Mouse (Mus musculus): ENCODE measurements around the gene Pafah1b3. TPM values are rescaled to one million over a fixed set of nuclear protein-coding genes. Genes with fewer than 3 reads are reported as not detected.

The Pafah1b3 gene
- polyA plus RNA-seq, 1 experiment from 2014 or later, result 183 TPM

DNA sequence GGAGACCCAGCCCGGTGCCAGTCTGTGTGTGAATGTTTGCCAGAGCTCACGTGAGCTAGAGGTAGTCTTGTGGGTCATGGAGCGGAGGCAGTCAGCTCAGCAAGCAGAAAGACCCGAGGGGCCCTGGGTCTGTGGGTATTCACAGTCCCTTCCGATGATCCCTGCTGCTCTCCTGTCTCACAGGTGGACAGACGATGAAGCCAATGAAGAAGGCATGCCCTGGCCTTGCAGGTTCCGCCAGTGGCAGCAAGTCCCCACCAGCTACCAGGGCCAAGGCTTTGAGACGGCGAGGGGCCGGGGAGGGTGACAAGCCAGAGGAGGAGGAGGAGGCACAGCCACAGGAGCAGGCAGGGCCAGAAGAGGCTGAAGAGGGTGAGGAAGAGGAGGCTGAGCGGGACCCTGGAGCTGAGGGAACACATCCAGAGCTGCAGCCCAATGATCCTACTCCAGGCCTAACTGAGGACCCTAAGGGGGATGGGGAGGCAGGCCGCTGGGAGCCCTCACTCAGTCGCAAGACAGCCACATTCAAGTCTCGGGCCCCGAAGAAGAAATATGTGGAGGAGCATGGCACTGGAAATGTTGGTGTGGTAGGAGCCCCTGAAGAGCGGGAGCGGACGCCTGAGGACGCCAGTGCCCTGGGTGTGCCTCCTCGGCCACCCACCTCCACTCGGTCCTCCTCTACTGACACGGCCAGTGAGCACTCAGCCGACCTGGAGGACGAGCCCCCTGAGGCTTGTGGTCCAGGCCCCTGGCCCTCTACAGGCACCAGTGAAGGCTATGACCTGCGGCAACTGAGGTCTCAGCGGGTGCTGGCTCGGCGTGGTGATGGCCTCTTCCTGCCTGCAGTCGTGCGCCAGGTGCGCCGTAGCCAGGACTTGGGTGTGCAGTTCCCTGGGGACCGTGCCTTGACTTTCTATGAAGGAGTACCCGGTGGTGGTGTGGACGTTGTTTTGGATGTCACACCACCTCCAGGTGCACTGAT, 26.8 kb downstream of the Pafah1b3 start:
- H3K9me3 ChIP-seq (ENCODE audit: low read depth, low read length), result no peaks in the 10 kb centered on the region
- no peak overlapping the region for H3K4me3 ChIP-seq (ENCODE audit: low read depth, low read length)
- H3K9ac ChIP-seq, result no peak overlapping the region
- peaks cover 27% of the 10 kb centered on the region; the same call in 1 of the 2 replicates for H3K36me3 ChIP-seq (ENCODE audit: insufficient read depth)
- no peak for TF ChIP-seq CTCF (IDR thresholded peaks at IDR 0.05; ENCODE audit: low read depth)
- H3K4me2 ChIP-seq, result no peak overlapping the region
- no peak for DNase-seq
- WGBS, result 85% methylated on average over 35 of the region's 35 CpGs
- no peaks in the 10 kb centered on the region for H3K27me3 ChIP-seq (ENCODE audit: insufficient read depth, low read length)
- peaks cover 12% of the 10 kb centered on the region; the same call in 1 of the 2 replicates for H3K4me1 ChIP-seq (ENCODE audit: insufficient read depth)
- H3K27ac ChIP-seq (ENCODE audit: low read depth), result no peak overlapping the region
- ATAC-seq (ENCODE audit: insufficient read depth), result no peak

DNA sequence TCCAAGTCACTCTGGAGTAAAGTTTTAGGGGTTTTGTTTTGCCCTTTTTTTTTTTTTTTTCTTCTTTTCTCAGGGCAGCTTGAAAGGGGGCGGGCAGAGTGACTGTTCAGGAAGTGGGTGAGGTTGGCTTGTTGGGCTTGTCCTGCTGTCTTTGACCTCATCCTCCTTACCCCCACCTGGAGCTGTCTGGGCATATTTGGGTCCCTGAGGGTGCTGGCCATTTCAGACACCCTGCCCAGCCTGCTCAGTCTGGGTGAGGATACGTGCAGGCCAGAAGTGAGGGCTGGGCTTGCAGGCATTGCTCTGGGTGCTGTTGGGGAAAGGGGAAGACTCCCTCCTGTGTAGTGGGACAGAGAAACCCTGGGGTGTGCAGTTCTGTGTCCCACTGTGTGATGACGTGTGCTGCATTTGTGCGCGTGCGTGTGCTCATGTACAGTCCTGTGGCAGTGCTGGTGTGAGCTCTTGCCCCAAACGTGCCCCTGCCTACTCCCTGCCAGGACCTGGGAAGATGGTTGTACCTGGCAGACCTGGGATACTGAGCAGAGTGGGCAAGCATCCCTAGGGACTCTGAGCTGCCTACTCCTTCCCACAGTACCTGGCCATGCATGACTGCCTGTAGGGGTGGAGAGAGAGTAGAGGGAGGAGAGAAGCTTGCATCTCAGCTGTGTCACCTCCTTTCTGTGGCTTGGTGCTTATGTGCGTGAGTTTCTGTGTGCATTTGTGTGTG, 28.1 kb downstream of the Pafah1b3 start:
- no peaks in the 10 kb centered on the region for H3K27me3 ChIP-seq (ENCODE audit: insufficient read depth, low read length)
- H3K4me3 ChIP-seq (ENCODE audit: low read depth, low read length), result peak overlapping the region; percentile 73; the same call in 1 of the 2 replicates
- H3K36me3 ChIP-seq (ENCODE audit: insufficient read depth), result peaks cover 27% of the 10 kb centered on the region; the same call in 1 of the 2 replicates
- ATAC-seq (ENCODE audit: insufficient read depth) (no peak), DNase-seq (no peak)
- H3K9me3 ChIP-seq (ENCODE audit: low read depth, low read length), result no peaks in the 10 kb centered on the region
- peak overlapping the region; percentile 82 for H3K4me2 ChIP-seq
- no peak for TF ChIP-seq CTCF (IDR thresholded peaks at IDR 0.05; ENCODE audit: low read depth)
- H3K9ac ChIP-seq, result peak overlapping the region; percentile 67
- 75% methylated on average over 8 of the region's 8 CpGs for WGBS
- 0 out of 2 replicates have a peak overlapping the region, but pooled peaks have one; percentile 73 for H3K27ac ChIP-seq (ENCODE audit: low read depth)
- H3K4me1 ChIP-seq (ENCODE audit: insufficient read depth), result peaks cover 12% of the 10 kb centered on the region; the same call in 1 of the 2 replicates

DNA sequence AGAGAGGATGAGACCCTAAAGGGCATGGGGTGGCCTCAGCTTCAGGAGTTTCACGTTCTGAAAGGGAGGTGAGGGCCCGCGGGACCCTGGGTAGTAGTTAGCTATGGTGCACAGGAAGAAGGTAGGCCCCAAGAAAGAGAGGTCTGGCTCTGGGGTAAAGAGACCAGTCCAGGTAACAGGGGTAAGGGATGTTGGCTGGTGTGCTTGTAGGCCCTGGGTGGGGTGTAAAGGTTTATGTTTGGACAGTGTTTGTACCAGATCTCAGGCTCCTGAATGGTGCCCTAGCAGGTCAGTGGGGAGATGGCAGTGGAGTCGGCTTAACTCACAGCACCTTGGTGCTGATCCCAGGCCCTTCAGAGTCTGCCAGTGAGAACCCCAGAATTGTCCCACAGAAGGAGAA, 28.8 kb downstream of the Pafah1b3 start:
- Histone ChIP-seq H3K27me3 (ENCODE audit: insufficient read depth, low read length) (no peaks in the 10 kb centered on the region), H3K4me3 (ENCODE audit: low read depth, low read length) (peak overlapping the region; percentile 73), H3K9me3 (ENCODE audit: low read depth, low read length) (no peaks in the 10 kb centered on the region), H3K27ac (ENCODE audit: low read depth) (peak overlapping the region; percentile 73), H3K4me2 (peak overlapping the region; percentile 82), H3K36me3 (ENCODE audit: insufficient read depth) (peaks cover 27% of the 10 kb centered on the region; the same call in 1 of the 2 replicates), H3K4me1 (ENCODE audit: insufficient read depth) (peaks cover 12% of the 10 kb centered on the region; the same call in 1 of the 2 replicates), H3K9ac (peak overlapping the region; percentile 67)
- no peak for ATAC-seq (ENCODE audit: insufficient read depth)
- no peak for DNase-seq
- WGBS, result 33% methylated on average over 4 of the region's 4 CpGs
- no peak for TF ChIP-seq CTCF (IDR thresholded peaks at IDR 0.05; ENCODE audit: low read depth)

DNA sequence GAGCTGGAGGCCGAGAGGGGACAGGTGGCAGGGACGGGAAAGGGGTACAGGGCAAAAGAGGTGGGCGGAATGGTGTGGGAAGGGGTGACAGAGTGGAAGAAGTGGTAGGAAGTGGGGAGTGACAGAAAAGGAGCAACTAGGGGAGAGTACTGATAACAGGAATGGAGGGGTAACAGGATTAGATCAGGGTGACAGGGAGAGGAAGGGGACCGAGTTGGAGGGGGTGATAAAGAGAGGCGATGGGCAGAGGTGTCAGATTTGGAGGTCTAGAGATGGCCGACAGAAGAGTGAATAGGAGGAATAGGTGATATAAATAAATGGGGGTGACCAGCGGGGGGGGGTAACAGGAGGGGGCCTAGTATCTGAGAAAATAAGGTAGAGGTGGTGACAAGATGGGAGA, 29.2 kb downstream of the Pafah1b3 start:
- Histone ChIP-seq H3K9ac (peak overlapping the region; percentile 67), H3K4me2 (peak overlapping the region; percentile 82), H3K9me3 (ENCODE audit: low read depth, low read length) (no peaks in the 10 kb centered on the region), H3K4me1 (ENCODE audit: insufficient read depth) (peaks cover 12% of the 10 kb centered on the region; the same call in 1 of the 2 replicates), H3K36me3 (ENCODE audit: insufficient read depth) (peaks cover 24% of the 10 kb centered on the region; the same call in 1 of the 2 replicates), H3K4me3 (ENCODE audit: low read depth, low read length) (peak overlapping the region; percentile 73), H3K27me3 (ENCODE audit: insufficient read depth, low read length) (no peaks in the 10 kb centered on the region), H3K27ac (ENCODE audit: low read depth) (peak overlapping the region; percentile 73)
- ATAC-seq (ENCODE audit: insufficient read depth), result no peak
- TF ChIP-seq CTCF (IDR thresholded peaks at IDR 0.05; ENCODE audit: low read depth), result no peak
- WGBS, result 3% methylated on average over 7 of the region's 7 CpGs
- no peak for DNase-seq

DNA sequence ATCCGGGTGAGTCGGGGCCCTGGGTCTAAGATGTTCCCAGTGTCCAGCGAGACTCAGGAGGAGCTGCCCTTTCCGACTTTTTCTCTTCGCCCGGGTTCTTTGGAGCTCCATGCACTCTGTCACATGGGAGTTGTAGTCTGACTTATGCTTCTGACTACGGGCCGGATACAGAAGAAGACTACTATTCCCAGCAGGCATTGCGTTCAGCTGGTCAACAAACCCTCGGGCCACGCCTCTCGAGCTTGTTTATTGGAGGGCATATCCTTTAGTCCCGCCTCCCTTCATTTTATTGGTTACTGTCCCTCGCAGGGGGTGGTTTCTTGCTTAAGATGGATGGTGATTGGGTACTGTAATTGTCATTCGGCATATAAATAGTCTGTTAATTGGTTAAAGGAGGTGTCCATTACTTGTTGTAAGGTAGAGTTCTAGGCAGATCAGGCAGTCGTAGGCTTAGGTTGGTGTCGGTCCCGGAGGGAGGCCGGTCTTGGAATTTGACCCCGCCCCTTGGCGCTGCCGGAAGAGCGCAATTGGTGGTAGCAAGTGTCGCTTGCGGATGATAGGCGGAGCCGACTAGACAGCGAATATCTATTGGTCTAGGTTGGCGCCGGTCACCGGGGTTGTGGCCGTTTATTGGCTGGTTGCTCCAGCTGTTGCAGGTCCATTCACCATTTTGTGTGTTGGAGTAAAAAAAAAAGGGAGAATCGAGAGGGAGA, 29.9 kb downstream of the Pafah1b3 start:
- Histone ChIP-seq H3K9ac (peak overlapping the region; percentile 67), H3K27me3 (ENCODE audit: insufficient read depth, low read length) (no peaks in the 10 kb centered on the region), H3K36me3 (ENCODE audit: insufficient read depth) (peaks cover 17% of the 10 kb centered on the region; the same call in 1 of the 2 replicates), H3K4me2 (peak overlapping the region; percentile 82), H3K27ac (ENCODE audit: low read depth) (peak overlapping the region; percentile 92), H3K9me3 (ENCODE audit: low read depth, low read length) (no peaks in the 10 kb centered on the region), H3K4me3 (ENCODE audit: low read depth, low read length) (peak overlapping the region; percentile 73), H3K4me1 (ENCODE audit: insufficient read depth) (peaks cover 12% of the 10 kb centered on the region; the same call in 1 of the 2 replicates)
- WGBS, result under 1% methylated on average over 33 of the region's 33 CpGs
- DNase-seq (peak; percentile 100), ATAC-seq (ENCODE audit: insufficient read depth) (peak; percentile 96)
- no peak for TF ChIP-seq CTCF (IDR thresholded peaks at IDR 0.05; ENCODE audit: low read depth)

DNA sequence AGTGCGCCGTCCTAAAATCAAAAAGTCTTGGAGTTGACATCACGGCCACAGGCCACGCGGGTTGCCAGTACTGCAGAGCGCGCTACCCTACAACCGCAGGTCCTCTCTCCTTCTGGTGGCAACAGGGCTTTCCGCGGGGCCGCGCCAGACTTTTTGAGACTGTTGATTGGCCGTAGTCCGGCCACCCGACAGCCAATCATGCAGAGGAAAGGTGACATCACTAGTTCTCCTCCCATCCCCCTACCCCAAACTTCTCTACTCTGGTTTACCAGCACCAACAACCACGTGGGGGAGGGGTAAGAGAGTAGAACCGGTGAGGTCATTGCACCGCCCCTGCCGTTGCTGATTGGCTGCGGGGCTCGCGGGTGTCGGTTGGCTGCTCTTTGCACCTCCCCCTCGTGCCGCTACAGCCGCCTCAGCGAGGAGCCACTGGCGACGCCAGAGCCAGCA, 30.5 kb downstream of the Pafah1b3 start, which contains the start of gene Cic:
Cic (plus strand) TSS at position 404 of the 450 bp plus-strand sequence.
- H3K4me1 ChIP-seq (ENCODE audit: insufficient read depth), result peaks cover 12% of the 10 kb centered on the region; the same call in 1 of the 2 replicates
- H3K9me3 ChIP-seq (ENCODE audit: low read depth, low read length), result no peaks in the 10 kb centered on the region
- peak within 1 kb of the TSS; percentile 82 for H3K4me2 ChIP-seq
- peaks cover 12% of the 10 kb centered on the region; the same call in 1 of the 2 replicates for H3K36me3 ChIP-seq (ENCODE audit: insufficient read depth)
- WGBS, result 0% methylated on average over 29 of the region's 29 CpGs
- peak; percentile 11; the same call in 1 of the 2 replicates for TF ChIP-seq CTCF (IDR thresholded peaks at IDR 0.05; ENCODE audit: low read depth)
- ATAC-seq (ENCODE audit: insufficient read depth) (peak; percentile 82), DNase-seq (peak; percentile 100)
- peak within 1 kb of the TSS; percentile 67 for H3K9ac ChIP-seq
- peak within 1 kb of the TSS; percentile 73 for H3K4me3 ChIP-seq (ENCODE audit: low read depth, low read length)
- peak within 1 kb of the TSS; percentile 92 for H3K27ac ChIP-seq (ENCODE audit: low read depth)
- no peaks in the 10 kb centered on the region for H3K27me3 ChIP-seq (ENCODE audit: insufficient read depth, low read length)

Measured in lung, embryonic 14.5 days (tissue).